Mouse (Mus musculus) lung, adult 2 months (tissue): ENCODE data around the gene Iqcm.

Source experiments
- CTCF ChIP-seq: fragments of 200-500 bp; IDR thresholded peaks from 2 replicates; pipeline ENCODE4 v1.5.1; 2011; ENCODE audit warnings: mild to moderate bottlenecking, low read length, control low read depth; ENCODE audit not compliant: insufficient read depth
- POLR2A ChIP-seq: fragments of 200-500 bp; IDR thresholded peaks from 2 replicates; pipeline ENCODE4 v1.6.1; 2011; ENCODE audit warnings: low read depth, mild to moderate bottlenecking, control low read depth, low read length, borderline replicate concordance; ENCODE audit errors: extremely low read depth

- TF ChIP-seq POLR2A (no peak), CTCF (no peak)
Observed at GRCm38 (mm10) chr8:75596281-75596680, 147.8 kb downstream of the Iqcm start.
